Mouse (Mus musculus) spleen, adult 2 months (tissue): ENCODE measurements around the gene Ubap2l. TPM values are rescaled to one million over a fixed set of nuclear protein-coding genes. Genes with fewer than 3 reads are reported as not detected.

Source experiments
- DNase-seq, 2 experiments: peaks; one replicate each; pipeline versions ENCODE4 v3.0.0 to v3.0.0-alpha.2; 2012 to 2021; ENCODE audit warnings: low spot score in 2 of 2, low read depth in 1 of 2
- H3K27ac ChIP-seq: fragments of 200-500 bp; 2 replicates; pipeline ENCODE4 v1.5.1; 2012; ENCODE audit warnings: low read length, inconsistent platforms; ENCODE audit not compliant: insufficient read depth
- H3K27me3 ChIP-seq: fragments of 200-500 bp; 2 replicates; pipeline ENCODE4 v1.6.1; 2012; ENCODE audit warnings: mild to moderate bottlenecking, moderate library complexity, low read length, inconsistent platforms; ENCODE audit not compliant: control insufficient read depth, insufficient read depth
- H3K36me3 ChIP-seq: fragments of 200-500 bp; 2 replicates; pipeline ENCODE4 v1.6.1; 2012; ENCODE audit warnings: mild to moderate bottlenecking, low read length, inconsistent platforms; ENCODE audit not compliant: control insufficient read depth, insufficient read depth
- H3K4me1 ChIP-seq: fragments of 200-500 bp; 2 replicates; pipeline ENCODE4 v1.6.1; 2011; ENCODE audit warnings: inconsistent platforms; ENCODE audit not compliant: control insufficient read depth, insufficient read depth, insufficient read length
- H3K4me3 ChIP-seq: fragments of 200-500 bp; 2 replicates; pipeline ENCODE4 v1.5.1; 2011; ENCODE audit warnings: mild to moderate bottlenecking, inconsistent platforms; ENCODE audit not compliant: insufficient read depth, insufficient read length; ENCODE audit errors: extremely low read depth
- CTCF ChIP-seq: fragments of 200-500 bp; IDR thresholded peaks from 2 replicates; pipeline ENCODE4 v1.5.1; 2011; ENCODE audit warnings: mild to moderate bottlenecking, inconsistent platforms; ENCODE audit not compliant: insufficient read depth, insufficient read length, insufficient replicate concordance; ENCODE audit errors: extremely low read depth
- POLR2A ChIP-seq: fragments of 200-500 bp; IDR thresholded peaks from 2 replicates; pipeline ENCODE4 v1.6.1; 2011; ENCODE audit warnings: low read depth, low read length, inconsistent platforms
- WGBS: fragments of 180-500 bp; shearing (Covaris S2); methylation state at CpG from one replicate; pipeline ENCODE4 v1.1.7; 2018; 5-methylcytosine and 5-hydroxymethylcytosine counted together
- polyA plus RNA-seq: library from polyadenylated mRNA; depleted of rRNA; stranded (reverse); fragments of >200 nt; gene quantifications from 2 replicates; pipeline ENCODE4 v1.2.3, GENCODE M21; 2012

The Ubap2l gene
- polyA plus RNA-seq, 1 experiment, result 81.5 TPM

DNA sequence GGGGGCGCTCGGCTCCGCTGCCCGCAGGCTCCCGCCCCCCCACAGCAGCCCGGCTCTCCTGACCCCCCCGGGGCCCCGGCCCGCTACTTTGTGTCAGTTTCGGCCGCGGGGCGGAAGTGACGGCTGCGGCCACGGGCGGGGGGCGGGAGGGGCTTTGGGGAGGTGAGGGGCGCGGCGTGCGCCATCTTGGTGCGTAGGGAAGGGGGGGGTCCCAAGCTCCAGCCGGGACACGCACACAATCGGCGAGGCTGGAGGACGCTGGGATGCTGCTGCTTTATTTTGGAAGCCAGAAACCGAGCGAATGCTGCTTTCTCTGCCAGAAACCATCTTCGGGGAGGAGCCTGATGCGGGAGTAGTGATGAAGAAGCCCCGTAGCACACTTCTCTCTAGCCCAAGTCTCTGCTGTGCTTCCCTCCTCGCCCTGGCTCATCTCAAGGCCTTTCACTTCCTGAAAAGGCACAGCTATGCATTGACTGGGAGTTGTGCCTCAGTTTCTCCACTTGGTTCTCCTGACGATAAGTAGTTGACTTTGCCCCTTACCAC lies 89.1 kb downstream of the Ubap2l start, which contains the start of gene Atp8b2:
Atp8b2 (minus strand) TSS at position 288 of the 543 bp plus-strand sequence.
- 2% methylated on average over 35 of the region's 35 CpGs for WGBS
- peak; percentile 27 to 52 for DNase-seq
- peak; percentile 15; the same call in 1 of the 2 replicates for TF ChIP-seq POLR2A
- no peak for TF ChIP-seq CTCF
- H3K36me3 ChIP-seq, result no peaks in the 10 kb centered on the region; the same call in 1 of the 2 replicates
- peak within 1 kb of the TSS; percentile 92 for H3K27ac ChIP-seq
- H3K4me3 ChIP-seq, result peak within 1 kb of the TSS; percentile 98
- H3K4me1 ChIP-seq, result peaks cover 32% of the 10 kb centered on the region
- H3K27me3 ChIP-seq, result no peaks in the 10 kb centered on the region

DNA sequence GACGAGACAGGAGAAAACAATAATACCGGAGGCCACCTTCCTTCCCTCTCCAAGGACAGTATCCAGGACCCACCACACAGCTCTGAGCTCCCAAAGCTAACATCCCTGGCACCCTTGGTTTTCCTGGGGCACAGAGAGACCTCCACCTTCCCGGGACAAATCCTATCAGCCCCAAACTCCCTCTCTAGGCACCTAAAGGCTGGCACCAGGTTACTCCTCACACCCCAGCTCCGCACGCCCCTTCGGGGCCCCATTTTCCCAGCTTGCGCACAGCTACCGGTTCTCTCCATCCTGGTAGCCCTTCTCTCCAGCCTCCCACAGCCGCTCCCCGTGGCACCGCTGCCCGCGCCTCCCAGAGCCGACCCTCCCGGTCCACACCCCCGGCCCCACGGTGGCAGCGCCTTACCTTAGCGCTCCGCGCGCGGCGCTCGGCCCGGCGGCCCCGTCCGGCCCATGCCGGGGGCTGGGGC lies 89.6 kb downstream of the Ubap2l start:
- no peak for DNase-seq
- Histone ChIP-seq H3K36me3 (peaks cover 4% of the 10 kb centered on the region; the same call in 1 of the 2 replicates), H3K27ac (peak overlapping the region; percentile 86), H3K4me3 (peak overlapping the region; percentile 98), H3K27me3 (no peaks in the 10 kb centered on the region), H3K4me1 (peaks cover 32% of the 10 kb centered on the region)
- 1% methylated on average over 30 of the region's 30 CpGs for WGBS
- TF ChIP-seq CTCF, result no peak
- no peak for TF ChIP-seq POLR2A

DNA sequence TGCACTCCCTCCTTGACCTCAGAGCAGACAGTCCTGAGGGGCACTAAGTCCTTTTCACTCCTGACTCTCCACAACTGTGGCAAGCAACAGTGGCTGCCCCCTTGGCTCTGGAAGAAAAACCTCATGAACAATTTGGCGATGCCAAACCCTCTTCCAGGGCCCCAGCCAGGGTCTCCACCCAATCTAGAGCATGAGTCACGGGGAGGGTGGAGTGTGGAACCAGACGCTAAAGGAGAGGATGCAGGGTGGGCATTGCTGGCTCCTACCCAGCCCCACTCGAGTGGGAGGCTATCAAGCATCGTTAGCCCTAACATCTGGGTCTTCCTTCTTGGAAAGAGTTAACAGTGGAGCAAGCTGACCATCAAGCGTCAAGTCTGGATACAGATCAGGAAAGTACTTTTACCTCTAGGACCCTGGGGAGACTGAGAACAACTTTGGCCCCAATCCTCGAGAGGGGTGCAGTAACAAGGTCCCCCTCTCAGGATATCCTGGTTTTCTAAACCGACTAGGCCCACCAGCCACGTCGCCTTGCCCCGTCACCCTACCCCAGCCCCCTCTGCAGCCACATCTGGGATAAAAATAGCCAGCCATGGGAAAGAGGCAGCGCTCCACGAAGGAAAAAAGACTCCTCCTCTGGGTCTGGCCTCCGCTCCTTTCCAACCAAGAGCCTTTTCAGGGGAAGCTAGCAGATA lies 90.2 kb downstream of the Ubap2l start:
- Histone ChIP-seq H3K4me1 (peaks cover 32% of the 10 kb centered on the region), H3K4me3 (peak overlapping the region; percentile 98), H3K27me3 (no peaks in the 10 kb centered on the region), H3K36me3 (peaks cover 6% of the 10 kb centered on the region; the same call in 1 of the 2 replicates), H3K27ac (peak overlapping the region; percentile 86)
- no peak for TF ChIP-seq POLR2A
- TF ChIP-seq CTCF, result no peak
- WGBS, result 9% methylated on average over 14 of the region's 14 CpGs
- no peak for DNase-seq

DNA sequence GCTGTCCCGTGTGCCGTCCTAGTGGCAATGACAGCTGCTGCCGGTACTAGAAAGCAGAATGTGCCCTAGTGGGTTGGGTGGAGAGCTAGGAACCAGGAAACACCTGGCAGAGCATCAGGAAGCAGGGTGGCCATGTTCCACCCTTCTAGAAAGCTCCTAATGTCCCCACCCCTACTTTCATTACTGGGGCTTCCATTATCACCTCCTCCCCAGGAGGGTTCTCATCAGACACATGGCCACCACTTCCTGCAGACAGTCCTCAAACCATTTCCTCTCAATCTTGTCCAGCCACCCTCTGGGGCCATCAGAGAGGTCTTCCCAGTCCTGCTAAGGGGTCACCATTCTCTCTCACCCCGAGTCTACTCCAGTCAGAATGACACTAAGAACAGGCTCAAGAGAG lies 91.0 kb downstream of the Ubap2l start:
- Histone ChIP-seq H3K27ac (peak overlapping the region; percentile 86), H3K36me3 (peaks cover 8% of the 10 kb centered on the region; the same call in 1 of the 2 replicates), H3K27me3 (no peaks in the 10 kb centered on the region), H3K4me1 (peaks cover 32% of the 10 kb centered on the region), H3K4me3 (peak overlapping the region; percentile 10; the same call in 1 of the 2 replicates)
- TF ChIP-seq POLR2A, result no peak
- TF ChIP-seq CTCF, result no peak
- 4% methylated on average over 4 of the region's 4 CpGs for WGBS
- DNase-seq, result no peak

DNA sequence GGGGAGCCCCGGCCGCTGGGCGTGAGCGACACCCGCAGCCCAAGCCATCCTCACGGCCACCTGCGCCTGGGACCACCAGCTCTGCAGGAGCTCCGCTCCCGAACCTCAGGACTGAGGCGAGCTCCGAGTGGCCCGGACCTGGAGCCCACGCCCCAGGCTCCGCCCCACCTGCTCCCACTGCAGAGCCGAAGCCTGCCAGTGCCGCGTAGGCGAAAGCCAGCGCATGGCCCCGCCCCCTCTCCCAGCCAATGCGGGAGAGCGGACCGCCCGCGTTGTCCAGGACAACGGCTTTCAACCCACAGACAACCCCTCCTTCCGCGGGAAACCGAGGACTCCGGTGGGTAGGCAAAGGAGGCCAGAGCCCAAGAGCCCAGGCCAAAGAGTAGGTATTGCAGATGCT lies 92.0 kb downstream of the Ubap2l start:
- Histone ChIP-seq H3K36me3 (peaks cover 11% of the 10 kb centered on the region; the same call in 1 of the 2 replicates), H3K4me3 (peak overlapping the region; percentile 65), H3K27me3 (no peaks in the 10 kb centered on the region), H3K27ac (0 out of 2 replicates have a peak overlapping the region, but pooled peaks have one; percentile 86), H3K4me1 (peaks cover 32% of the 10 kb centered on the region)
- TF ChIP-seq POLR2A, result no peak
- TF ChIP-seq CTCF, result no peak
- 2% methylated on average over 30 of the region's 30 CpGs for WGBS
- peak; percentile 56 to 90 for DNase-seq

DNA sequence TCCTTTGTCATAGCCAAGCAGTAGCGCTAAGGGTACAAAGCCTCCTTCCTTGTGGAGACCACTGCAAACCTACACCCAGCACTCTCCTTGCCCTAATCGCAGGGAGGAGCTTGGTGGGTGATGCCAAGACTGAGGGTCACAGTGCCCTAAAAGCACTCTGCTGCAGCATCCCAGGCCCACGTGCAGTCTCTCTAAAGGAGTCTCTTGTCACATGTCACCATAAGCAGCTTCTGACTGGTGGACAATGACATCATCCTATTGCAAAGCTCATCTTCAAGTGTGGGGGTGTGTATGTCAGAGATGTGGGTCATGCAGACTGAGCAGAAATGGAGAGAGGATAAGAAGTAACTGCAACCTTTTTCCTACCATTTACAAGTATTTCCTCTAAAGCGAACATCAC lies 93.0 kb downstream of the Ubap2l start:
- 84% methylated on average over 4 of the region's 4 CpGs for WGBS
- Histone ChIP-seq H3K27me3 (no peaks in the 10 kb centered on the region), H3K4me3 (no peak overlapping the region)

More for the DNA sequence above, 93.0 kb downstream of the Ubap2l start:
- no peak overlapping the region for H3K27ac ChIP-seq
- peaks cover 12% of the 10 kb centered on the region; the same call in 1 of the 2 replicates for H3K36me3 ChIP-seq
- TF ChIP-seq POLR2A (no peak), CTCF (no peak)
- DNase-seq, result no peak
- H3K4me1 ChIP-seq, result peaks cover 29% of the 10 kb centered on the region
